ENCODE assay signal across 1 mouse cellular context in the genomic region with DNA sequence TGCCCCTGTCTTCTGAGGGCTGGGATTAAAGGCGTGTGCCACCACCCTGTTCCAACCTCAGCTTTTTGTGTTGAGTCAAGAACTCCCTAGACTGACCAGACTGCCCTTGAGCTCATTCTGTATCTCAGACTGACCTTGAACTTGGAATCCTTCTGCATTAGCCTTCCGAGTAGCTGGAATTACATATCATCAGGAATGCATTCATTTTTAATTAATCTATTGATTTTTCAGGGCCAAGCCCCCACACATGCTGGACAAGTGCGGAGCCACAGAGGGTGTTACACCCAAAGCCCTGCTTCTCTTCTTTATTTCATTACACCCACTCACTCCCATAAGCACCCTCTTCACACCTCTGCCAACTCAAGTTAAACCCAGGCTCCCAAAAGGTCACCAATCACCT.
TF ChIP-seq lines count a peak whose summit lies in the region.

No protein-coding gene starts in this region.

TF ChIP-seq in ES-E14, 5 proteins besides CTCF, POLR2A, EP300 and RAD21:
- TF ChIP-seq CHD2 (IDR thresholded peaks at IDR 0.05; ENCODE audit: low read depth, low read length) = no peak
- TF ChIP-seq ZC3H11A (IDR thresholded peaks at IDR 0.05; ENCODE audit: borderline replicate concordance, low read depth, low read length) = no peak
- no peak for TF ChIP-seq HCFC1 (IDR thresholded peaks at IDR 0.05; ENCODE audit: borderline replicate concordance, insufficient read depth, low read length)
- no peak for TF ChIP-seq MAFK (IDR thresholded peaks at IDR 0.05; ENCODE audit: insufficient read depth, low read depth, low read length)
- no peak for TF ChIP-seq ZNF384 (IDR thresholded peaks at IDR 0.05; ENCODE audit: low read depth, low read length)
